Mouse (Mus musculus) heart, postnatal 10 days (tissue): ENCODE results near the gene Fndc3b. TPM values are rescaled to one million over a fixed set of nuclear protein-coding genes. Genes with fewer than 3 reads are reported as not detected.
A peak's percentile ranks its signal among the peaks of the same experiment; 100 is the strongest.

Experiments used
- DNase-seq, 2 experiments: peaks; one replicate each; pipeline ENCODE4 v3.0.0; 2021
- intact Hi-C: fragments of 180-260 bp; cut with DNase I; formaldehyde crosslinking; loops from one replicate; pipeline ENCODE4 v1.15.1; 2025
- total RNA-seq, 2 experiments: library from RNA; stranded (reverse); gene quantifications; 2 replicates each; pipeline ENCODE4 v1.2.3; 2021

Fndc3b gene
- total RNA-seq, 2 experiments from 2014 or later = 77.3 to 95.8 TPM

GRCm38 (mm10) chr3:27526991-27527390 is 184.1 kb downstream of the Fndc3b start:
- no peak for DNase-seq
- intact Hi-C loops = no loop called here

- intact Hi-C loops = no loop called here
- no peak for DNase-seq
Observed at GRCm38 (mm10) chr3:27523176-27523936, 187.8 kb downstream of the Fndc3b start.

- intact Hi-C loops = no loop called here
- DNase-seq = peak; percentile 22 to 48
Observed at GRCm38 (mm10) chr3:27520391-27520790, 190.7 kb downstream of the Fndc3b start.

GRCm38 (mm10) chr3:27519481-27519880 is 191.6 kb downstream of the Fndc3b start:
- intact Hi-C loops = no loop called here
- DNase-seq = peak; percentile 47 to 58

- peak; percentile 36 to 38 for DNase-seq
- intact Hi-C loops = no loop called here
Observed at GRCm38 (mm10) chr3:27518935-27519334, 192.2 kb downstream of the Fndc3b start.

- intact Hi-C loops = no loop called here
- DNase-seq = peak in 1 of 2 experiments; percentile 26
Observed at GRCm38 (mm10) chr3:27516536-27516935, 194.6 kb downstream of the Fndc3b start.

- DNase-seq = no peak
- intact Hi-C loops = no loop called here
Observed at GRCm38 (mm10) chr3:27511765-27512164, 199.3 kb downstream of the Fndc3b start.

- no peak for DNase-seq
- intact Hi-C loops = no loop called here
Observed at GRCm38 (mm10) chr3:27506886-27507285, 204.2 kb downstream of the Fndc3b start.

- DNase-seq = peak in 1 of 2 experiments; percentile 27
- intact Hi-C loops = no loop called here
Observed at GRCm38 (mm10) chr3:27505582-27505981, 205.5 kb downstream of the Fndc3b start.

GRCm38 (mm10) chr3:27503279-27504038 is 207.6 kb downstream of the Fndc3b start:
- DNase-seq = peak in 1 of 2 experiments; percentile 24
- intact Hi-C loops = no loop called here

GRCm38 (mm10) chr3:27495296-27496073 is 215.6 kb downstream of the Fndc3b start:
- intact Hi-C loops = no loop called here
- no peak for DNase-seq

- no peak for DNase-seq
- intact Hi-C loops = no loop called here
Observed at GRCm38 (mm10) chr3:27494698-27495097, 216.4 kb downstream of the Fndc3b start.

GRCm38 (mm10) chr3:27494066-27494465 is 217.0 kb downstream of the Fndc3b start:
- intact Hi-C loops = no loop called here
- peak in 1 of 2 experiments; percentile 26 for DNase-seq

- peak; percentile 38 to 45 for DNase-seq
- intact Hi-C loops = no loop called here
Observed at GRCm38 (mm10) chr3:27491821-27492220, 219.3 kb downstream of the Fndc3b start.

GRCm38 (mm10) chr3:27491367-27491766 is 219.7 kb downstream of the Fndc3b start:
- intact Hi-C loops = no loop called here
- DNase-seq = peak in 1 of 2 experiments; percentile 21

GRCm38 (mm10) chr3:27490891-27491290 is 220.2 kb downstream of the Fndc3b start:
- intact Hi-C loops = no loop called here
- DNase-seq = peak in 1 of 2 experiments; percentile 23

GRCm38 (mm10) chr3:27489550-27489949 is 221.6 kb downstream of the Fndc3b start:
- intact Hi-C loops = no loop called here
- peak; percentile 41 to 50 for DNase-seq

GRCm38 (mm10) chr3:27485141-27485540 is 226.0 kb downstream of the Fndc3b start:
- intact Hi-C loops = no loop called here

GRCm38 (mm10) chr3:27484698-27485097 is 226.4 kb downstream of the Fndc3b start:
- intact Hi-C loops = no loop called here
- DNase-seq = no peak

More at GRCm38 (mm10) chr3:27485141-27485540, 226.0 kb downstream of the Fndc3b start:
- no peak for DNase-seq

GRCm38 (mm10) chr3:27483762-27484161 is 227.3 kb downstream of the Fndc3b start:
- intact Hi-C loops = no loop called here
- no peak for DNase-seq

- intact Hi-C loops = no loop called here
- DNase-seq = no peak
Observed at GRCm38 (mm10) chr3:27483321-27483720, 227.8 kb downstream of the Fndc3b start.
